Mouse (Mus musculus): ENCODE data around the gene Ubqln4. TPM values are rescaled to one million over a fixed set of nuclear protein-coding genes. Genes with fewer than 3 reads are reported as not detected.
"Not testable (repeated sequence)": the region's sequence is repeated elsewhere in the genome, so short reads cannot be mapped to it uniquely, and the experiment has no call there.

The Ubqln4 gene
- polyA plus RNA-seq, 1 experiment from 2014 or later = 39.2 TPM

- Histone ChIP-seq H3K4me1 (no peaks in the 10 kb centered on the region), H3K36me3 (peaks cover 27% of the 10 kb centered on the region), H3K9me3 (replicated peaks) (no peaks in the 10 kb centered on the region), H3K27me3 (replicated peaks) (no peaks in the 10 kb centered on the region), H3K27ac (replicated peaks) (no peak overlapping the region), H3K4me3 (replicated peaks) (no peak overlapping the region), H3K4me2 (no peak overlapping the region), H3K9ac (replicated peaks) (no peak overlapping the region)
- WGBS = 78% methylated on average over 2 of the region's 2 CpGs
- ATAC-seq (ENCODE audit: low FRiP score) = no peak
Observed at GRCm38 (mm10) chr3:88572835-88573234, 19.3 kb downstream of the Ubqln4 start.

GRCm38 (mm10) chr3:88573810-88574209, 20.3 kb downstream of the Ubqln4 start:
- H3K9ac ChIP-seq (replicated peaks) = no peak overlapping the region
- WGBS = 97% methylated on average over 2 of the region's 2 CpGs
- H3K4me3 ChIP-seq (replicated peaks) = no peak overlapping the region
- ATAC-seq (ENCODE audit: low FRiP score) = no peak
- no peak overlapping the region for H3K27ac ChIP-seq (replicated peaks)
- H3K4me1 ChIP-seq = peaks cover under 1% of the 10 kb centered on the region; the same call in 1 of the 2 replicates
- no peaks in the 10 kb centered on the region for H3K27me3 ChIP-seq (replicated peaks)
- H3K9me3 ChIP-seq (replicated peaks) = no peaks in the 10 kb centered on the region
- peaks cover 17% of the 10 kb centered on the region for H3K36me3 ChIP-seq
- H3K4me2 ChIP-seq = no peak overlapping the region

- Histone ChIP-seq H3K4me1 (peaks cover 11% of the 10 kb centered on the region), H3K27ac (replicated peaks) (no peak within 1 kb of the TSS), H3K9me3 (replicated peaks) (no peaks in the 10 kb centered on the region), H3K27me3 (replicated peaks) (no peaks in the 10 kb centered on the region), H3K36me3 (no peaks in the 10 kb centered on the region), H3K4me2 (no peak within 1 kb of the TSS), H3K4me3 (replicated peaks) (no peak within 1 kb of the TSS), H3K9ac (replicated peaks) (no peak within 1 kb of the TSS)
- ATAC-seq (ENCODE audit: low FRiP score) = no peak
- WGBS = 89% methylated on average over 3 of the region's 3 CpGs
Observed at GRCm38 (mm10) chr3:88575540-88575939, 22.0 kb downstream of the Ubqln4 start, which contains the start of gene Ssr2. Ssr2 (plus strand) TSS chr3:88575876.

- H3K9ac ChIP-seq (replicated peaks); ATAC-seq (ENCODE audit: low FRiP score); H3K4me3 ChIP-seq (replicated peaks); H3K4me2 ChIP-seq; H3K27ac ChIP-seq (replicated peaks); H3K27me3 ChIP-seq (replicated peaks); H3K9me3 ChIP-seq (replicated peaks): not testable (repeated sequence)
- peaks cover 19% of the 10 kb centered on the region for H3K4me1 ChIP-seq
- WGBS = 86% methylated on average over 5 of the region's 5 CpGs
- H3K36me3 ChIP-seq = peaks cover 18% of the 10 kb centered on the region
Observed at GRCm38 (mm10) chr3:88577846-88578245, 24.3 kb downstream of the Ubqln4 start.

- peak overlapping the region; percentile 73 for H3K4me3 ChIP-seq (replicated peaks)
- no peaks in the 10 kb centered on the region for H3K27me3 ChIP-seq (replicated peaks)
- H3K36me3 ChIP-seq = peaks cover 25% of the 10 kb centered on the region
- peaks cover 19% of the 10 kb centered on the region for H3K4me1 ChIP-seq
- WGBS = 55% methylated on average over 8 of the region's 8 CpGs
- ATAC-seq (ENCODE audit: low FRiP score) = peak; percentile 52; the same call in 1 of the 2 replicates
- peak overlapping the region; percentile 95; the same call in 1 of the 2 replicates for H3K9ac ChIP-seq (replicated peaks)
- H3K27ac ChIP-seq (replicated peaks) = no peak overlapping the region
- H3K4me2 ChIP-seq = peak overlapping the region; percentile 85
- no peaks in the 10 kb centered on the region for H3K9me3 ChIP-seq (replicated peaks)
Observed at GRCm38 (mm10) chr3:88578498-88579424, 25.2 kb downstream of the Ubqln4 start.

GRCm38 (mm10) chr3:88579454-88580117, 26.0 kb downstream of the Ubqln4 start:
- no peaks in the 10 kb centered on the region for H3K9me3 ChIP-seq (replicated peaks)
- peak overlapping the region; percentile 85 for H3K4me2 ChIP-seq
- H3K9ac ChIP-seq (replicated peaks) = peak overlapping the region; percentile 95
- WGBS = under 1% methylated on average over 34 of the region's 34 CpGs
- peaks cover 32% of the 10 kb centered on the region for H3K36me3 ChIP-seq
- H3K27ac ChIP-seq (replicated peaks) = peak overlapping the region; percentile 71
- peaks cover 19% of the 10 kb centered on the region for H3K4me1 ChIP-seq
- no peaks in the 10 kb centered on the region for H3K27me3 ChIP-seq (replicated peaks)
- ATAC-seq (ENCODE audit: low FRiP score) = peak; percentile 90
- H3K4me3 ChIP-seq (replicated peaks) = peak overlapping the region; percentile 73

GRCm38 (mm10) chr3:88585769-88586168, 32.2 kb downstream of the Ubqln4 start:
- no peak overlapping the region for H3K4me3 ChIP-seq (replicated peaks)
- WGBS = 96% methylated on average over 6 of the region's 6 CpGs
- peaks cover 70% of the 10 kb centered on the region for H3K36me3 ChIP-seq
- no peak overlapping the region for H3K9ac ChIP-seq (replicated peaks)
- no peak for ATAC-seq (ENCODE audit: low FRiP score)
- no peaks in the 10 kb centered on the region for H3K9me3 ChIP-seq (replicated peaks)
- H3K4me1 ChIP-seq = peaks cover 6% of the 10 kb centered on the region
- H3K4me2 ChIP-seq = no peak overlapping the region
- no peak overlapping the region for H3K27ac ChIP-seq (replicated peaks)
- H3K27me3 ChIP-seq (replicated peaks) = no peaks in the 10 kb centered on the region

GRCm38 (mm10) chr3:88586640-88587039, 33.1 kb downstream of the Ubqln4 start:
- Histone ChIP-seq H3K27ac (replicated peaks) (no peak overlapping the region), H3K36me3 (peaks cover 64% of the 10 kb centered on the region), H3K27me3 (replicated peaks) (no peaks in the 10 kb centered on the region), H3K4me3 (replicated peaks) (no peak overlapping the region), H3K4me1 (no peaks in the 10 kb centered on the region), H3K9me3 (replicated peaks) (no peaks in the 10 kb centered on the region), H3K9ac (replicated peaks) (no peak overlapping the region), H3K4me2 (no peak overlapping the region)
- ATAC-seq (ENCODE audit: low FRiP score) = no peak
- 92% methylated on average over 5 of the region's 5 CpGs for WGBS

GRCm38 (mm10) chr3:88590246-88590645, 36.7 kb downstream of the Ubqln4 start:
- 33% methylated on average over 5 of the region's 5 CpGs for WGBS
- no peak overlapping the region for H3K9ac ChIP-seq (replicated peaks)
- no peak overlapping the region for H3K4me2 ChIP-seq
- H3K27ac ChIP-seq (replicated peaks) = no peak overlapping the region
- H3K4me3 ChIP-seq (replicated peaks) = no peak overlapping the region
- H3K4me1 ChIP-seq = peaks cover 5% of the 10 kb centered on the region
- H3K9me3 ChIP-seq (replicated peaks) = no peaks in the 10 kb centered on the region
- ATAC-seq (ENCODE audit: low FRiP score) = no peak
- H3K36me3 ChIP-seq = peaks cover 38% of the 10 kb centered on the region
- no peaks in the 10 kb centered on the region for H3K27me3 ChIP-seq (replicated peaks)

- ATAC-seq (ENCODE audit: low FRiP score) = no peak
- no peak overlapping the region for H3K4me3 ChIP-seq (replicated peaks)
- WGBS = 72% methylated on average over 3 of the region's 3 CpGs
- no peaks in the 10 kb centered on the region for H3K9me3 ChIP-seq (replicated peaks)
- no peak overlapping the region for H3K9ac ChIP-seq (replicated peaks)
- no peaks in the 10 kb centered on the region for H3K27me3 ChIP-seq (replicated peaks)
- H3K27ac ChIP-seq (replicated peaks) = no peak overlapping the region
- peaks cover 5% of the 10 kb centered on the region for H3K4me1 ChIP-seq
- peaks cover 31% of the 10 kb centered on the region for H3K36me3 ChIP-seq
- H3K4me2 ChIP-seq = no peak overlapping the region
Observed at GRCm38 (mm10) chr3:88591044-88591443, 37.5 kb downstream of the Ubqln4 start.

- peaks cover 21% of the 10 kb centered on the region for H3K36me3 ChIP-seq
- H3K27me3 ChIP-seq (replicated peaks) = no peaks in the 10 kb centered on the region
- H3K27ac ChIP-seq (replicated peaks) = peak overlapping the region; percentile 54; the same call in 1 of the 2 replicates
- WGBS = 28% methylated on average over 9 of the region's 9 CpGs
- H3K9ac ChIP-seq (replicated peaks) = no peak overlapping the region
- 0 out of 2 replicates have a peak overlapping the region, but pooled peaks have one; percentile 19 for H3K4me2 ChIP-seq
- peaks cover 5% of the 10 kb centered on the region for H3K4me1 ChIP-seq
- ATAC-seq (ENCODE audit: low FRiP score) = peak; percentile 8; the same call in 1 of the 2 replicates
- H3K4me3 ChIP-seq (replicated peaks) = no peak overlapping the region
- no peaks in the 10 kb centered on the region for H3K9me3 ChIP-seq (replicated peaks)
Observed at GRCm38 (mm10) chr3:88591950-88592731, 38.6 kb downstream of the Ubqln4 start.

Measured in neural tube, embryonic 15.5 days (tissue).